10 mouse cellular contexts compared by ENCODE assay signal in genomic region chr2:52557503-52558275, GRCm38 (mm10).
A peak's percentile ranks its signal among the peaks of the same experiment; 100 is the strongest.
DNase-seq lines count a peak whose midpoint lies in the region; ATAC-seq and TF ChIP-seq lines count a peak whose summit lies in the region.
"Had no signal": no experiment of that assay in that cellular context is flagged by ENCODE, and none has a peak within 500 bp of the region (broad histone marks: within the 10 kb centered on the region; RNA-seq: fewer than 3 reads in every experiment).

No protein-coding gene starts in this region.

- H3K27me3 ChIP-seq in liver, adult 2 months (ENCODE audit: control insufficient read depth, insufficient read depth, low read length) = no peaks in the 10 kb centered on the region
- no peaks in the 10 kb centered on the region for H3K27me3 ChIP-seq in hindbrain, embryonic 14.5 days (ENCODE audit: control insufficient read depth, insufficient read depth, low read length)
- no peaks in the 10 kb centered on the region for H3K27me3 ChIP-seq in neural tube, embryonic 13.5 days
- H3K27me3 ChIP-seq: embryonic facial prominence, embryonic 12.5 days; Patski had no signal

- H3K79me2 ChIP-seq in liver, adult 2 months (ENCODE audit: control insufficient read depth, insufficient read depth, low read length) = no peaks in the 10 kb centered on the region

- H3K4me2 ChIP-seq in hindbrain, embryonic 14.5 days (replicated peaks) = peak overlapping the region; percentile 81
- H3K4me2 ChIP-seq in neural tube, embryonic 13.5 days = peak overlapping the region; percentile 59
- H3K4me2 ChIP-seq: embryonic facial prominence, embryonic 12.5 days had no signal

- TF ChIP-seq POLR2A in liver, adult 2 months (IDR thresholded peaks at IDR 0.05; ENCODE audit: extremely low read depth, insufficient read depth, low read length) = no peak
- no peak for TF ChIP-seq POLR2A in lung, adult 2 months (IDR thresholded peaks at IDR 0.05; ENCODE audit: borderline replicate concordance, extremely low read depth, low read depth, low read length)

- no peaks in the 10 kb centered on the region for H3K36me3 ChIP-seq in liver, adult 2 months (ENCODE audit: control insufficient read depth, insufficient read depth, low read length)
- H3K36me3 ChIP-seq in hindbrain, embryonic 14.5 days (replicated peaks; ENCODE audit: control insufficient read depth, insufficient read depth) = 0 out of 2 replicates have a peak, but pooled peaks cover 7% of the 10 kb centered on the region
- peaks cover 15% of the 10 kb centered on the region; the same call in 1 of the 2 replicates for H3K36me3 ChIP-seq in neural tube, embryonic 13.5 days
- H3K36me3 ChIP-seq: embryonic facial prominence, embryonic 12.5 days had no signal

- DNase-seq in liver, adult 2 months (ENCODE audit: extremely low read depth, low read depth, low spot score) = peak; percentile 64
- DNase-seq in liver = no peak
- peak; percentile 56 to 61 for DNase-seq in cerebellum, postnatal 25 days
- peak; percentile 60 for DNase-seq in hindbrain, embryonic 14.5 days (ENCODE audit: low spot score)
- no peak for DNase-seq in lung, adult 2 months
- no peak for DNase-seq in heart, postnatal 10 days
- DNase-seq in thymus, postnatal 0 days (ENCODE audit: low spot score) = no peak

- H3K4me1 ChIP-seq in liver, adult 2 months (ENCODE audit: control insufficient read depth, insufficient read depth, low read length) = no peaks in the 10 kb centered on the region
- peaks cover 30% of the 10 kb centered on the region for H3K4me1 ChIP-seq in hindbrain, embryonic 14.5 days (replicated peaks; ENCODE audit: control insufficient read depth, insufficient read depth, low read length)
- peaks cover 34% of the 10 kb centered on the region for H3K4me1 ChIP-seq in neural tube, embryonic 13.5 days (replicated peaks)
- no peaks in the 10 kb centered on the region for H3K4me1 ChIP-seq in lung, adult 2 months (ENCODE audit: control insufficient read depth, insufficient read depth, low read length)
- H3K4me1 ChIP-seq: embryonic facial prominence, embryonic 12.5 days had no signal

- no peaks in the 10 kb centered on the region for H3K9me3 ChIP-seq in hindbrain, embryonic 14.5 days (ENCODE audit: control insufficient read depth, low read length)
- H3K9me3 ChIP-seq in neural tube, embryonic 13.5 days = peaks cover 8% of the 10 kb centered on the region; the same call in 1 of the 2 replicates
- H3K9me3 ChIP-seq: embryonic facial prominence, embryonic 12.5 days had no signal

- intact Hi-C loops in heart, postnatal 10 days (cut with DNase I) = no loop called here

- H3K4me3 ChIP-seq in liver, adult 2 months (ENCODE audit: insufficient read depth, low read depth, low read length) = no peak overlapping the region
- H3K4me3 ChIP-seq in hindbrain, embryonic 14.5 days (replicated peaks; ENCODE audit: low read length) = peak overlapping the region; percentile 37
- peak overlapping the region; percentile 45 for H3K4me3 ChIP-seq in neural tube, embryonic 13.5 days
- H3K4me3 ChIP-seq in lung, adult 2 months (replicated peaks; ENCODE audit: extremely low read depth, low read depth, low read length) = no peak overlapping the region
- H3K4me3 ChIP-seq: embryonic facial prominence, embryonic 12.5 days had no signal

- no peak overlapping the region for H3K27ac ChIP-seq in liver, adult 2 months (replicated peaks; ENCODE audit: insufficient read depth, low read depth, low read length)
- peak overlapping the region; percentile 88 for H3K27ac ChIP-seq in hindbrain, embryonic 14.5 days
- peak overlapping the region; percentile 80 for H3K27ac ChIP-seq in neural tube, embryonic 13.5 days (replicated peaks)
- H3K27ac ChIP-seq: embryonic facial prominence, embryonic 12.5 days had no signal

- ATAC-seq in hindbrain, embryonic 14.5 days (ENCODE audit: low FRiP score) = peak; percentile 78
- ATAC-seq in neural tube, embryonic 13.5 days (ENCODE audit: low read depth) = peak; percentile 90
- ATAC-seq: Patski had no signal

- no peak overlapping the region for H3K9ac ChIP-seq in liver, adult 2 months (ENCODE audit: low read depth, low read length)
- peak overlapping the region; percentile 68 for H3K9ac ChIP-seq in hindbrain, embryonic 14.5 days
- peak overlapping the region; percentile 75 for H3K9ac ChIP-seq in neural tube, embryonic 13.5 days
- H3K9ac ChIP-seq: embryonic facial prominence, embryonic 12.5 days had no signal

- no peak for TF ChIP-seq CTCF in liver, adult 2 months (IDR thresholded peaks at IDR 0.05; ENCODE audit: low read depth, low read length)
- TF ChIP-seq CTCF in lung, adult 2 months (IDR thresholded peaks at IDR 0.05; ENCODE audit: insufficient read depth, low read length) = no peak

- WGBS in liver, adult 2 months = 32% methylated on average over 12 of the region's 12 CpGs
- 16% methylated on average over 12 of the region's 12 CpGs for WGBS in hindbrain, embryonic 14.5 days
- WGBS in neural tube, embryonic 13.5 days = 27% methylated on average over 12 of the region's 12 CpGs
- 69% methylated on average over 12 of the region's 12 CpGs for WGBS in lung, adult 2 months

Comparison
In these comparisons a context has a peak if more than half of its experiments do, and no peak if none do; other contexts are left out.
1. DNase-seq: peak in liver, adult 2 months (single experiment), cerebellum, postnatal 25 days (2 of 2) and hindbrain, embryonic 14.5 days (single experiment); none in liver (single experiment), lung, adult 2 months (single experiment), heart, postnatal 10 days (0 of 2) and thymus, postnatal 0 days (single experiment).
2. H3K4me3 ChIP-seq: peak in hindbrain, embryonic 14.5 days (single experiment) and neural tube, embryonic 13.5 days (single experiment); none in liver, adult 2 months (single experiment) and lung, adult 2 months (single experiment).